Mouse (Mus musculus) small intestine, adult 2 months (tissue): ENCODE data around the gene Fam193b.

Experiments used
- CTCF ChIP-seq: fragments of 200-500 bp; IDR thresholded peaks from 2 replicates; pipeline ENCODE4 v1.5.1; 2012; ENCODE audit warnings: low read depth, mild to moderate bottlenecking, control low read depth, inconsistent platforms, low read length, moderate library complexity, mixed read lengths; ENCODE audit not compliant: insufficient replicate concordance, insufficient read length; ENCODE audit errors: extremely low read depth
- POLR2A ChIP-seq: fragments of 200-500 bp; IDR thresholded peaks from 2 replicates; pipeline ENCODE4 v1.6.1; 2012; ENCODE audit warnings: low read depth, mild to moderate bottlenecking, control low read depth, inconsistent platforms, low read length, moderate library complexity

DNA sequence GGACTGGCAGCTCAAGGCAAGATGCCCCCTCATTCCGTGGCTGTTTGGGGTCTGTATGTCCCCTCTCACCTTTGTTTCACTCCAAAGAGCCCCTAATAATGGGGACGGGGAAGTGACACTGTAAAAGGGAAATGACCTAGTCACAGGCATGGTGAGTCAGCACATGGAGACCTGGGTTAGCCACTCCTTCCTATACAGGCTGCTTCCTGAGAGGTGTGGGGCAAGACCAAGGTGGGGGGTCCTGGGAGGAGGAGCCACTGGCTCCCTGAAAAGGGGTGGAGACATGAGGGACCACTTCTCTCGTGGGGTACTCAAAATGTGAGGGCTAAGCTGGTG lies 60.6 kb downstream of the Fam193b start:
- TF ChIP-seq CTCF (no peak), POLR2A (no peak)
